Mouse (Mus musculus): ENCODE data around the gene Slco2a1.

DNA sequence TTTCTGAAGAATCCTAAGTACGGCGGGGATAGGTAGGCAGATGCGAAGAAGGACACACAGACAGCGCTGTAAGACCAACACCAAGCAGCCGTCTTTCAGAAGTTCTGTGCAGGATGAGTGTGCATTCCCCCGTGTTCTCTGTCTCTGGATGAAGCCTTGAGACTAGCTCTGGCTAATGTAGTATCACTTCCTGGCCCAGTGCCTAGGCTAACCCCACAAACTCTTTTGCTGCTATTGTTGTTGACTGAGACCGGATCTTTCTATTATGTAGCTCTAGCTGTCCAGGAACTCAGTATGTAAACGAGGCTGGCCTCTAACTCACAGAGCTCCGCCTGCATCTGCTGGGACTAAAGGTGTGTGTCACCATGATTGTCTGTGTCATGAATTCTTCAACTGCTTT is 43.6 kb upstream of the Slco2a1 start:
- TF ChIP-seq TCF12 (IDR thresholded peaks at IDR 0.05; ENCODE audit: insufficient read depth, poor library complexity, severe bottlenecking) (no peak), E2F4 (IDR thresholded peaks at IDR 0.05; ENCODE audit: insufficient read depth) (no peak), POLR2A (IDR thresholded peaks at IDR 0.05; ENCODE audit: insufficient read length, low read depth) (no peak), MYOD1 (IDR thresholded peaks at IDR 0.05; ENCODE audit: control insufficient read depth in 1 of 3, insufficient read length in 2 of 3, low read depth in 2 of 3) (no peak), USF1 (IDR thresholded peaks at IDR 0.05; ENCODE audit: low read depth) (no peak), SRF (IDR thresholded peaks at IDR 0.05; ENCODE audit: control insufficient read depth, insufficient read length, low read depth) (no peak)
